Mouse (Mus musculus): ENCODE measurements around the gene Gm49398.

Gene Gm49398

GRCm38 (mm10) chr13:61288739-61289138 lies at the start of gene Gm49398:
Gene Gm49398 (minus strand): TSS chr13:61288839.
- DNase-seq (ENCODE audit: low spot score in 2 of 2), result no peak

GRCm38 (mm10) chr13:61255258-61255657 lies 33.4 kb downstream of the Gm49398 start, which contains the start of gene Cts8:
Gene Cts8 (minus strand): TSS chr13:61255358.
- DNase-seq (ENCODE audit: low spot score in 2 of 2), result no peak

DNA sequence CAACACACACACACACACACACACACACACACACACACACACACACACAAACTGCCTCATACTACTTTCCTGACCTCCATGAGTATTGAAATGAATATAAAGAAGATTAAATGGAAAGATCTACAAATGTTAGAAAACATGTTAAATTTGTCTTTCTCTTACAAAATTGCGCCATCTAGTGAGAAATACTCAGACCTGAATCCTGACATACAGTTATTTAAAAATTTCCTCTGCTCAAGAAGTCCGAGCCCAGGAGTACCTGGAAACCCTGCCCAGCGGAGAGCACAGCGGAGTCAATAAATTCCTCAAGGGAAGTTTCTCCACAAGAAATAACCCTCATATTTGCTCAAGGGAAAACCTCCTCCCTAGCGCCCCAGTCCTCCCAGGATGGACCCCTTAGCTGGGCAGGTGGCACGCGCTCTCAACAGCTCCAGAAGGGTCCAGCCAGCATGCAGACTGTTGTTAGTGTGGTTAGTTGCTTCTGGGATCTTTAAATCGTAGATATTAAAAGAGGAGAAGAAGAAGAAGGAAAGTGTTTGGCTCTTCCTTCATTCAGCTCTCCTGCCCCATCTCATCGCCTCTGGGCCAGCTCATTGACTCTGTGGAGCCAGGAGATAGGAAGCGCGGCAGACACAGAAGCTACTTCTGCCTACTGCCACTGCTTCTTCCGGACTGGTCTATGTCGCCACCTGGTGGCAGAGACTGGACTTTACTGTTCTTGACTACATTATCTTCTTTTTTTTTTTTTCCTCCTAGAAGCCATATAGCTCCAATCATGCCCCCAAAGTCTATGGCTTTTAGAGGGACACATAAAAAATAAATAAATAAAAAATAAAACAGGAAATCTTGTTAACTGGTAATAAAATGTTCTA lies 47.3 kb downstream of the Gm49398 start:
- DNase-seq (ENCODE audit: low spot score in 2 of 2), result peak; percentile 19 to 35

GRCm38 (mm10) chr13:61203310-61203709 lies 85.3 kb downstream of the Gm49398 start, which contains the start of gene Cts6:
Gene Cts6 (minus strand): TSS chr13:61203410.
- no peak for DNase-seq (ENCODE audit: low spot score in 2 of 2)
